Mouse (Mus musculus) embryo, embryonic 11.5 days (tissue): Measurements from ENCODE around the gene Zdhhc8.
"Not testable (repeated sequence)": the region's sequence is repeated elsewhere in the genome, so short reads cannot be mapped to it uniquely, and the experiment has no call there.

Experiments
- DNase-seq: peaks from one replicate; pipeline ENCODE4 v3.0.0-alpha.2; 2012; ENCODE audit warnings: low read depth, low spot score

Gene Zdhhc8

GRCm38 (mm10) chr16:18197881-18198280 is 37.1 kb downstream of the Zdhhc8 start:
- no peak for DNase-seq

DNA sequence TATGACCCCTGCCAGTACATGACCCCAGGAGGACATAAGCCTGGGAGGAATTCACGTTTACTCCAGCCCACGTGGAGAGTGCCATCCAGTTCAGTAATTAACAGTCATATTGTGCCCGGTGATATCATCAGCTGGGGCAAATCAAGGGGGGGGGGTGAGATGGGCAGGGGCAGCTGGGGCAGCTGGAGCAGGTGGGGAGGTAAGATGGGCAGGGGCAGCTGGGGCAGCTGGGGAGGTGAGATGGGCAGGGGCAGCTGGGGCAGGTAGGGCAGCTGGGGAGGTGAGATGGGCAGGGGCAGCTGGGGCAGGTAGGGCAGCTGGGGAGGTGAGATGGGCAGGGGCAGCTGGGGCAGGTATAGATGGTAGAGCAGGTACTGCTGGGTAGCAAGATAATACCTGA is 39.4 kb downstream of the Zdhhc8 start:
- not testable (repeated sequence) for DNase-seq

- no peak for DNase-seq
These were observed 39.9 kb downstream of the Zdhhc8 start for GRCm38 (mm10) chr16:18195068-18195467.

GRCm38 (mm10) chr16:18194208-18194985 is 40.5 kb downstream of the Zdhhc8 start:
- DNase-seq, result no peak

DNA sequence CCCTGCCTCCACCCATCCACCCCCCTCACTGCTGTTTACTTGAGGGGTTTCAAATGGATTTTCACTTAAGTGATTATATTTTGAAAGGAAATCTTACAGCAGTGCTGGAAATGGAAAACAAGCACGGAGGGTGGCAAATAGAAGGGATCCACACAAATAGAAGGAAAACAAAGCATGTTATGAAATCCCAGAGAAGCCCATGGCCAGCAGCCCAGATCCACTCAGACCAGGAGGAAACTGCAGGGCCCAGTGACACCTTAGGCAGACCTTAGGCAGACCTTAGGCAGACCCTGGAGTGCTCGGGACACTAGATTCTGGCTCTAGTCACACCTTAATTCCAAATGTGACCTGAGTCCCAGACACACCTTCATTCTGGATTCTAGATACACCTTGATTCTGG is 43.9 kb downstream of the Zdhhc8 start:
- no peak for DNase-seq

GRCm38 (mm10) chr16:18187221-18187620 is 47.7 kb downstream of the Zdhhc8 start:
- DNase-seq, result no peak

DNA sequence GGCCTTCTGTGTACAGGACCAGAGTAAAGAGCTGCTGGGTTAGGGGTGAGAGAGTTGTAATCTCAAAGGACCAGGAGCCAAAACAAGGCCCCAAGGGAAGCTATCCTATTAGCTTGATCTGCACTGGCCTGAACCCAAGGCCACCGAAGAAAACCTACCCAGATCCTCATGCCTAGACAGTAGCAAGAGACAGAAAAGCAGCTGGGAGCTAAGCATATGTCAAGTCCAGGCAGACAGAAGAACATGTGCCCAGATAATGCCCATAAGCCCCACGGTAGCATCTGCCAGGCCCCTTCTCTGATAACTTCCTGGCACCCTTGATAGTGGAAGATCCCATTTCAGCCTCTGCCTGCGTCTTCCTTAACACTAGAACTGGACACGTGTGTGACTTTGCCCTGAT is 48.1 kb downstream of the Zdhhc8 start:
- DNase-seq, result no peak

DNA sequence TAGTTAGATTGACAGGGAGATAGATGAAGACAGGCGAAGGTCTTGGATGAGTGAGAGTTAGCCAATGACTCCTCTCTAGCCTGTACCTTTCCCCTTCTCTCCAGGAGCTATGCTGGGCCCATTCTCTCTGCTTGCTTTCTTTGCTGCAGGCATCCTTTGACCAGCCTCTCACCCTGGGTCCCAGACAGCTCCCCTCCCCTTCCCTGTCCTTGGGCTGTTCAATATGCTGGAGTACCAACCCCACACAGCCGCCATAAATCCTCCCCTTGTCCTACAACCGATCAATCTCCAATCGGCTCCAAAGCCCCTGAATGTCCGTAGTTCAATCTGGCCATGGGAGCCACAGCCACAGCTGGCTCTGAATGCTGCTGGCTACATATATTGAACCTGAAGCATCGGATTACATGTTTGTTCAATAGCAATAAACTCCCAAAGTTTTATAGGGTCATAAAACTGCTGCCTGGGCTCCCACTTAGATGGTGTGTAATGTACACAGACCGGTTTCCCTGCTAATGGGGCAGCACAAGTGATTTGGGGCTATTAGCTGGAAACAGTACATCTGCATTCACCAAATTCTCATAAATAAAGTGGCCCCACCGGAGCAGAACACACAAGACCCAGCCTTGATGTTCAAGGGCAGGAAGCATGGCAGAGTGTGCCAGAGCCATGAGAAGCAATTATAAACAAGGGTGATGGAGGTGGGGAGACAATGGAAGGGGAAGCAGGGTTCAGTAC is 49.1 kb downstream of the Zdhhc8 start:
- no peak for DNase-seq

- no peak for DNase-seq
These were observed 52.2 kb downstream of the Zdhhc8 start for GRCm38 (mm10) chr16:18182766-18183165.

GRCm38 (mm10) chr16:18181398-18181797 is 53.5 kb downstream of the Zdhhc8 start:
- DNase-seq, result no peak

DNA sequence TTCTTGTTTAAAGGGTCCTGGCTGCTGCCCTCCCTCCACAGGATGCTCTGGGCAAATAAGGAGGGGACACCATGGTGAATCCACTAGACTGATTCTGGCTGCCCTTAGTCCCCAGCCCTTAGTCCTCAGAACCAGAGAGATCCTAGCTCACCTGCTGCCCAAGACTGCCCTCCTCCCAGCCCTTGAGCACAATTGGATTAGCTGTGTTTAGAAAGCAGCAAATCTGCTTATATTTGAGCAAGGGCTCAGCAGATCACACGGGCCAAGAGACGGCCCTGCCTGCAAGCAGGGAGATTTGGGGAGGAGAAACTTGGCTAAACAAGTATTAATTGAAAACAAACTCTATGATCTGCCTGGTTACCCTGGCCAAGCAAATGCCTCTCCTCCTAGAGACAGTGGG is 55.3 kb downstream of the Zdhhc8 start:
- DNase-seq, result no peak

GRCm38 (mm10) chr16:18176758-18177157 is 58.2 kb downstream of the Zdhhc8 start:
- no peak for DNase-seq

DNA sequence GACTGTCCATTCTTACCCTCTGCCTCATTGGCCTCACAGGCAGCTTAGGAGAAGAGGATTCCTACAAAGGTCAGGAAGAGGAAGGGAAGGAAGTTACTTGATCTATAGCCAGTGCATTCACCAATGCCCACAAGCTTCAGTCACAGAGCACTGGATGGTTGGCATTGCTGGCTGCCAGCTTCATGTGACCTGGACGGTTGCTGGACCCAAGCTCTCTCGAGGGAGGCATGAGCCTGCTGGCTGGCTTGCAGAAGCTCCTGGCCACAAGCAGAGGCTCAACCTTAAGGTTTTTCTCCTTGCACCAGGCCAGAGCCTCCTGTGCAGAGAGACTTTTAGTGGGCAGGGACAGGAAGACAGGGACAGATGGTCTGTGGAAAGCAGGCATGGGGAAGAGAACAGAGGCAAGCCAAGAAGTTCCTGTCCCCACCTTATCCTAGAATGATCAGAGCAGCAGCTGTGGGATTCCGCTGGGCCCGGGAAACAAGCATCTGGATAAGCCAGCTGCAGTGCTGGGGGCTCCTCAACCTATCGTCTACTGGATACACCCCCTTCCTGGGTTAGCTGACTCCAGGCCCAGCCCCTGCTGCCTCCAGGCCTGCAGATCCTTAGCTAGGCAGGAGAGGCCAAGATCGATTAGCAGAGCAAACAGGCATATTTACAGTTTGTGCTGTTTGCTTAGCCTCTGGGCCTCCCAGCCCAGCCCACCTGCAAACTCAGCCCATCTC is 59.0 kb downstream of the Zdhhc8 start:
- no peak for DNase-seq

GRCm38 (mm10) chr16:18173788-18174187 is 61.1 kb downstream of the Zdhhc8 start:
- no peak for DNase-seq

GRCm38 (mm10) chr16:18173231-18173630 is 61.7 kb downstream of the Zdhhc8 start:
- no peak for DNase-seq

- peak; percentile 54 for DNase-seq
These were observed 62.6 kb downstream of the Zdhhc8 start for GRCm38 (mm10) chr16:18172266-18172855.
